Mouse (Mus musculus) stomach, embryonic 14.5 days (tissue): ENCODE measurements at regions not wholly inside any gene's neighbourhood (a gene's known extent, or its start where the extent isn't known, plus 50 kb on each side); places are given as distances from the start of the nearest gene placed in this dataset.

ENCODE experiments used
- ATAC-seq: fragments of 200-750 bp; cut with Nextera tagmentation; 2 replicates; pipeline ENCODE4 v1.8.0; 2017; ENCODE audit warnings: low read depth, moderate TSS enrichment; ENCODE audit not compliant: insufficient number of reproducible peaks, insufficient read depth, low FRiP score
- H3K27ac ChIP-seq: fragments of 300-500 bp; sonication (generic); 2 replicates; pipeline ENCODE4 v1.5.1; 2014; ENCODE audit warnings: mild to moderate bottlenecking, low read length, moderate library complexity, mixed read lengths
- H3K27me3 ChIP-seq: fragments of 300-500 bp; sonication (generic); 2 replicates; pipeline ENCODE4 v1.6.1; 2014; ENCODE audit warnings: low read length, control low read depth, mixed read lengths; ENCODE audit not compliant: control insufficient read depth, insufficient read depth
- H3K36me3 ChIP-seq: fragments of 300-500 bp; sonication (generic); 2 replicates; pipeline ENCODE4 v1.6.1; 2014; ENCODE audit warnings: mild to moderate bottlenecking, control low read depth, low read length, moderate library complexity, mixed read lengths; ENCODE audit not compliant: control insufficient read depth, insufficient read depth
- H3K4me1 ChIP-seq: fragments of 300-500 bp; sonication (generic); 2 replicates; pipeline ENCODE4 v1.6.1; 2014; ENCODE audit warnings: low read length, control low read depth, mixed read lengths; ENCODE audit not compliant: control insufficient read depth, insufficient read depth
- H3K4me2 ChIP-seq: fragments of 300-500 bp; sonication (generic); replicated peaks from 2 replicates; pipeline ENCODE4 v1.6.1; 2014; ENCODE audit warnings: low read depth, low read length, control low read depth
- H3K4me3 ChIP-seq: fragments of 300-500 bp; sonication (generic); 2 replicates; pipeline ENCODE4 v1.5.1; 2014; ENCODE audit warnings: low read depth, low read length, control low read depth
- H3K9ac ChIP-seq: fragments of 300-500 bp; sonication (generic); replicated peaks from 2 replicates; pipeline ENCODE4 v1.6.1; 2014; ENCODE audit warnings: low read depth, mild to moderate bottlenecking, control low read depth, low read length, moderate library complexity, mixed read lengths
- H3K9me3 ChIP-seq: fragments of 300-500 bp; sonication (generic); 2 replicates; pipeline ENCODE4 v1.6.1; 2016; ENCODE audit warnings: low read depth, low read length, control low read depth; ENCODE audit not compliant: control insufficient read depth
- WGBS: fragments of 180-500 bp; shearing (Covaris S2); extraction: QIAGEN DNeasy Blood & Tissue Kit; methylation state at CpG from one replicate; pipeline ENCODE4 v1.1.7; 2014; 5-methylcytosine and 5-hydroxymethylcytosine counted together

GRCm38 (mm10) chr13:72108666-72109065 lies 145.1 kb upstream of the Irx1 start:
- WGBS: 57% methylated on average over 1 of the region's 1 CpGs

GRCm38 (mm10) chr13:72113942-72114341 lies 150.4 kb upstream of the Irx1 start:
- H3K9me3 ChIP-seq: no peaks in the 10 kb centered on the region
- WGBS: 89% methylated on average over 4 of the region's 4 CpGs
- H3K4me2 ChIP-seq: no peak overlapping the region
- H3K36me3 ChIP-seq: no peaks in the 10 kb centered on the region
- no peaks in the 10 kb centered on the region for H3K27me3 ChIP-seq
- no peak overlapping the region for H3K4me3 ChIP-seq
- no peak for ATAC-seq
- H3K27ac ChIP-seq: no peak overlapping the region
- H3K9ac ChIP-seq: no peak overlapping the region
- no peaks in the 10 kb centered on the region for H3K4me1 ChIP-seq

More at GRCm38 (mm10) chr13:72108666-72109065, 145.1 kb upstream of the Irx1 start:
- no peak overlapping the region for H3K4me3 ChIP-seq
- no peak overlapping the region for H3K9ac ChIP-seq
- no peaks in the 10 kb centered on the region for H3K36me3 ChIP-seq
- no peak for ATAC-seq
- H3K9me3 ChIP-seq: no peaks in the 10 kb centered on the region
- H3K4me1 ChIP-seq: no peaks in the 10 kb centered on the region
- H3K27me3 ChIP-seq: no peaks in the 10 kb centered on the region
- H3K27ac ChIP-seq: no peak overlapping the region
- H3K4me2 ChIP-seq: no peak overlapping the region

- Histone ChIP-seq H3K27me3 (no peaks in the 10 kb centered on the region), H3K4me1 (no peaks in the 10 kb centered on the region), H3K4me2 (no peak overlapping the region), H3K4me3 (no peak overlapping the region), H3K9ac (no peak overlapping the region), H3K27ac (no peak overlapping the region), H3K9me3 (no peaks in the 10 kb centered on the region), H3K36me3 (no peaks in the 10 kb centered on the region)
- ATAC-seq: no peak
- WGBS: 47% methylated on average over 10 of the region's 10 CpGs
These were observed 151.5 kb upstream of the Irx1 start for GRCm38 (mm10) chr13:72114776-72115663.

GRCm38 (mm10) chr13:72120467-72120866 lies 156.9 kb upstream of the Irx1 start:
- H3K4me3 ChIP-seq: no peak overlapping the region
- 20% methylated on average over 7 of the region's 7 CpGs for WGBS
- no peaks in the 10 kb centered on the region for H3K9me3 ChIP-seq
- ATAC-seq: no peak
- no peaks in the 10 kb centered on the region for H3K27me3 ChIP-seq
- H3K4me2 ChIP-seq: no peak overlapping the region
- H3K9ac ChIP-seq: no peak overlapping the region
- 0 out of 2 replicates have a peak, but pooled peaks cover 3% of the 10 kb centered on the region for H3K4me1 ChIP-seq
- H3K36me3 ChIP-seq: no peaks in the 10 kb centered on the region
- no peak overlapping the region for H3K27ac ChIP-seq

GRCm38 (mm10) chr13:72120911-72121553 lies 157.5 kb upstream of the Irx1 start:
- WGBS: 15% methylated on average over 6 of the region's 6 CpGs
- Histone ChIP-seq H3K27ac (no peak overlapping the region), H3K4me2 (no peak overlapping the region), H3K36me3 (no peaks in the 10 kb centered on the region), H3K4me1 (0 out of 2 replicates have a peak, but pooled peaks cover 3% of the 10 kb centered on the region), H3K9me3 (no peaks in the 10 kb centered on the region), H3K9ac (no peak overlapping the region), H3K4me3 (no peak overlapping the region), H3K27me3 (no peaks in the 10 kb centered on the region)
- ATAC-seq: 0 out of 2 replicates have a peak, but pooled peaks have one; percentile 34

GRCm38 (mm10) chr13:72121554-72122229 lies 158.2 kb upstream of the Irx1 start:
- whole genome bisulfite sequencing: 53% methylated on average over 18 of the region's 18 CpGs
- ATAC-seq: no peak
- Histone ChIP-seq H3K9me3 (no peaks in the 10 kb centered on the region), H3K9ac (no peak overlapping the region), H3K4me1 (0 out of 2 replicates have a peak, but pooled peaks cover 3% of the 10 kb centered on the region), H3K36me3 (no peaks in the 10 kb centered on the region), H3K4me3 (no peak overlapping the region), H3K27ac (no peak overlapping the region), H3K4me2 (no peak overlapping the region), H3K27me3 (no peaks in the 10 kb centered on the region)

GRCm38 (mm10) chr13:72122230-72122627 lies 158.7 kb upstream of the Irx1 start:
- no peaks in the 10 kb centered on the region for H3K36me3 ChIP-seq
- no peak overlapping the region for H3K4me2 ChIP-seq
- no peak overlapping the region for H3K4me3 ChIP-seq
- ATAC-seq: no peak
- H3K9ac ChIP-seq: no peak overlapping the region
- 0 out of 2 replicates have a peak, but pooled peaks cover 3% of the 10 kb centered on the region for H3K4me1 ChIP-seq
- no peaks in the 10 kb centered on the region for H3K27me3 ChIP-seq
- H3K27ac ChIP-seq: no peak overlapping the region
- WGBS: 58% methylated on average over 11 of the region's 11 CpGs
- no peaks in the 10 kb centered on the region for H3K9me3 ChIP-seq

GRCm38 (mm10) chr13:72128306-72128705 lies 164.8 kb upstream of the Irx1 start:
- no peak for ATAC-seq
- whole genome bisulfite sequencing: 89% methylated on average over 1 of the region's 1 CpGs
- no peak overlapping the region for H3K27ac ChIP-seq
- no peaks in the 10 kb centered on the region for H3K4me1 ChIP-seq
- no peaks in the 10 kb centered on the region for H3K9me3 ChIP-seq
- no peaks in the 10 kb centered on the region for H3K36me3 ChIP-seq
- H3K4me3 ChIP-seq: no peak overlapping the region
- no peaks in the 10 kb centered on the region for H3K27me3 ChIP-seq
- H3K9ac ChIP-seq: no peak overlapping the region
- H3K4me2 ChIP-seq: no peak overlapping the region
